Mouse (Mus musculus) hindbrain, embryonic 15.5 days (tissue): ENCODE measurements at regions not wholly inside any gene's neighbourhood (a gene's known extent, or its start where the extent isn't known, plus 50 kb on each side); places are given as distances from the start of the nearest gene placed in this dataset.

Experiments used
- ATAC-seq: fragments of 200-750 bp; cut with Nextera tagmentation; 2 replicates; pipeline ENCODE4 v1.8.0; 2017; ENCODE audit warnings: low read depth, moderate number of reproducible peaks, moderate TSS enrichment; ENCODE audit not compliant: low FRiP score
- H3K27ac ChIP-seq: fragments of 300-500 bp; sonication (generic); replicated peaks from 2 replicates; pipeline ENCODE4 v1.5.1; 2015; ENCODE audit warnings: mild to moderate bottlenecking, inconsistent platforms
- H3K27me3 ChIP-seq: fragments of 300-500 bp; sonication (generic); 2 replicates; pipeline ENCODE4 v1.6.1; 2015; ENCODE audit warnings: control low read depth, inconsistent platforms
- H3K36me3 ChIP-seq: fragments of 300-500 bp; sonication (generic); 2 replicates; pipeline ENCODE4 v1.6.1; 2015; ENCODE audit warnings: control low read depth, inconsistent platforms
- H3K4me1 ChIP-seq: fragments of 300-500 bp; sonication (generic); replicated peaks from 2 replicates; pipeline ENCODE4 v1.6.1; 2015; ENCODE audit warnings: control low read depth, inconsistent platforms
- H3K4me2 ChIP-seq: fragments of 300-500 bp; sonication (generic); 2 replicates; pipeline ENCODE4 v1.6.1; 2015; ENCODE audit warnings: moderate library complexity, mild to moderate bottlenecking, inconsistent platforms
- H3K4me3 ChIP-seq: fragments of 300-500 bp; sonication (generic); 2 replicates; pipeline ENCODE4 v1.5.1; 2015; ENCODE audit warnings: mild to moderate bottlenecking, inconsistent platforms
- H3K9ac ChIP-seq: fragments of 300-500 bp; sonication (generic); 2 replicates; pipeline ENCODE4 v1.6.1; 2015; ENCODE audit warnings: inconsistent platforms
- H3K9me3 ChIP-seq: fragments of 300-500 bp; sonication (generic); 2 replicates; pipeline ENCODE4 v1.6.1; 2016; ENCODE audit warnings: control low read depth, inconsistent platforms
- WGBS: fragments of 180-500 bp; shearing (Covaris S2); methylation state at CpG from one replicate; pipeline ENCODE4 v1.1.7; 2015; 5-methylcytosine and 5-hydroxymethylcytosine counted together

GRCm38 (mm10) chr11:25423186-25423585, 787.4 kb downstream of the 5730522E02Rik start:
- 96% methylated on average over 4 of the region's 4 CpGs for WGBS
- Histone ChIP-seq H3K4me2 (no peak overlapping the region), H3K36me3 (no peaks in the 10 kb centered on the region), H3K27me3 (no peaks in the 10 kb centered on the region), H3K9me3 (no peaks in the 10 kb centered on the region), H3K27ac (no peak overlapping the region), H3K4me1 (no peaks in the 10 kb centered on the region), H3K9ac (no peak overlapping the region), H3K4me3 (no peak overlapping the region)
- ATAC-seq: no peak

GRCm38 (mm10) chr11:25421486-25421885, 789.1 kb downstream of the 5730522E02Rik start:
- Histone ChIP-seq H3K9ac (no peak overlapping the region), H3K4me2 (no peak overlapping the region), H3K9me3 (no peaks in the 10 kb centered on the region), H3K36me3 (no peaks in the 10 kb centered on the region), H3K27me3 (no peaks in the 10 kb centered on the region), H3K4me3 (no peak overlapping the region), H3K27ac (no peak overlapping the region), H3K4me1 (no peaks in the 10 kb centered on the region)
- no peak for ATAC-seq

GRCm38 (mm10) chr11:25410403-25411090, 800.0 kb downstream of the 5730522E02Rik start:
- no peak overlapping the region for H3K4me2 ChIP-seq
- H3K4me1 ChIP-seq: no peaks in the 10 kb centered on the region
- no peak overlapping the region for H3K27ac ChIP-seq
- no peaks in the 10 kb centered on the region for H3K27me3 ChIP-seq
- no peak for ATAC-seq
- no peak overlapping the region for H3K9ac ChIP-seq
- no peaks in the 10 kb centered on the region for H3K36me3 ChIP-seq
- H3K4me3 ChIP-seq: no peak overlapping the region
- WGBS: 85% methylated on average over 4 of the region's 4 CpGs
- H3K9me3 ChIP-seq: no peaks in the 10 kb centered on the region

- H3K4me1 ChIP-seq: no peaks in the 10 kb centered on the region
- H3K27me3 ChIP-seq: no peaks in the 10 kb centered on the region
- no peaks in the 10 kb centered on the region for H3K36me3 ChIP-seq
- no peak for ATAC-seq
- no peak overlapping the region for H3K27ac ChIP-seq
- no peak overlapping the region for H3K4me3 ChIP-seq
- H3K9ac ChIP-seq: no peak overlapping the region
- WGBS: 81% methylated on average over 2 of the region's 2 CpGs
- H3K4me2 ChIP-seq: no peak overlapping the region
- H3K9me3 ChIP-seq: no peaks in the 10 kb centered on the region
Measured at GRCm38 (mm10) chr11:25391649-25392048, 818.9 kb downstream of the 5730522E02Rik start.

- 62% methylated on average over 2 of the region's 2 CpGs for WGBS
- no peak overlapping the region for H3K4me3 ChIP-seq
- ATAC-seq: no peak
Measured at GRCm38 (mm10) chr11:25367111-25367510, 843.5 kb downstream of the 5730522E02Rik start.

GRCm38 (mm10) chr11:25365433-25365832, 845.1 kb downstream of the 5730522E02Rik start:
- 0 out of 2 replicates have a peak, but pooled peaks cover 8% of the 10 kb centered on the region for H3K4me1 ChIP-seq
- H3K9me3 ChIP-seq: no peaks in the 10 kb centered on the region
- no peak overlapping the region for H3K9ac ChIP-seq
- H3K27ac ChIP-seq: no peak overlapping the region
- H3K27me3 ChIP-seq: no peaks in the 10 kb centered on the region
- no peak for ATAC-seq
- no peak overlapping the region for H3K4me3 ChIP-seq
- WGBS: 38% methylated on average over 6 of the region's 6 CpGs
- no peak overlapping the region for H3K4me2 ChIP-seq
- no peaks in the 10 kb centered on the region for H3K36me3 ChIP-seq

More at GRCm38 (mm10) chr11:25367111-25367510, 843.5 kb downstream of the 5730522E02Rik start:
- H3K4me1 ChIP-seq: 0 out of 2 replicates have a peak, but pooled peaks cover 8% of the 10 kb centered on the region
- H3K9ac ChIP-seq: no peak overlapping the region
- no peak overlapping the region for H3K4me2 ChIP-seq
- H3K27me3 ChIP-seq: no peaks in the 10 kb centered on the region
- no peaks in the 10 kb centered on the region for H3K9me3 ChIP-seq
- H3K27ac ChIP-seq: no peak overlapping the region
- H3K36me3 ChIP-seq: no peaks in the 10 kb centered on the region

- Histone ChIP-seq H3K9ac (no peak overlapping the region), H3K9me3 (no peaks in the 10 kb centered on the region), H3K36me3 (no peaks in the 10 kb centered on the region), H3K27me3 (no peaks in the 10 kb centered on the region), H3K27ac (no peak overlapping the region), H3K4me2 (no peak overlapping the region), H3K4me3 (no peak overlapping the region), H3K4me1 (peaks cover 21% of the 10 kb centered on the region)
- ATAC-seq: no peak
- 80% methylated on average over 1 of the region's 1 CpGs for WGBS
Measured at GRCm38 (mm10) chr11:25359723-25360122, 850.8 kb downstream of the 5730522E02Rik start.

- no peaks in the 10 kb centered on the region for H3K27me3 ChIP-seq
- ATAC-seq: no peak
- no peaks in the 10 kb centered on the region for H3K9me3 ChIP-seq
- peak overlapping the region; percentile 35 for H3K4me3 ChIP-seq
- H3K4me2 ChIP-seq: peak overlapping the region; percentile 72
- peaks cover 21% of the 10 kb centered on the region for H3K4me1 ChIP-seq
- H3K9ac ChIP-seq: peak overlapping the region; percentile 34; the same call in 1 of the 2 replicates
- WGBS: 9% methylated on average over 10 of the region's 10 CpGs
- peak overlapping the region; percentile 56 for H3K27ac ChIP-seq
- H3K36me3 ChIP-seq: no peaks in the 10 kb centered on the region
Measured at GRCm38 (mm10) chr11:25357717-25358411, 852.7 kb downstream of the 5730522E02Rik start.

- Histone ChIP-seq H3K27ac (peak overlapping the region; percentile 56), H3K4me2 (peak overlapping the region; percentile 72), H3K9me3 (no peaks in the 10 kb centered on the region), H3K36me3 (no peaks in the 10 kb centered on the region), H3K4me3 (peak overlapping the region; percentile 35), H3K9ac (peak overlapping the region; percentile 34), H3K27me3 (no peaks in the 10 kb centered on the region), H3K4me1 (peaks cover 21% of the 10 kb centered on the region)
- WGBS: 6% methylated on average over 19 of the region's 19 CpGs
- ATAC-seq: peak; percentile 80
Measured at GRCm38 (mm10) chr11:25356671-25357586, 853.6 kb downstream of the 5730522E02Rik start.

GRCm38 (mm10) chr11:25335667-25336066, 874.9 kb downstream of the 5730522E02Rik start:
- H3K4me2 ChIP-seq: no peak overlapping the region
- WGBS: 43% methylated on average over 2 of the region's 2 CpGs
- no peak for ATAC-seq
- H3K27me3 ChIP-seq: no peaks in the 10 kb centered on the region
- no peak overlapping the region for H3K4me3 ChIP-seq
- H3K4me1 ChIP-seq: no peaks in the 10 kb centered on the region
- H3K36me3 ChIP-seq: no peaks in the 10 kb centered on the region
- H3K27ac ChIP-seq: no peak overlapping the region
- no peaks in the 10 kb centered on the region for H3K9me3 ChIP-seq
- no peak overlapping the region for H3K9ac ChIP-seq

- Histone ChIP-seq H3K9ac (no peak overlapping the region), H3K4me1 (no peaks in the 10 kb centered on the region), H3K4me3 (no peak overlapping the region), H3K9me3 (no peaks in the 10 kb centered on the region), H3K27me3 (no peaks in the 10 kb centered on the region), H3K36me3 (no peaks in the 10 kb centered on the region), H3K4me2 (no peak overlapping the region), H3K27ac (no peak overlapping the region)
- no peak for ATAC-seq
- 74% methylated on average over 4 of the region's 4 CpGs for whole genome bisulfite sequencing
Measured at GRCm38 (mm10) chr11:25330696-25331095, 879.9 kb downstream of the 5730522E02Rik start.

GRCm38 (mm10) chr11:25322426-25322825, 888.1 kb downstream of the 5730522E02Rik start:
- no peak overlapping the region for H3K4me3 ChIP-seq
- H3K27ac ChIP-seq: no peak overlapping the region
- H3K9ac ChIP-seq: no peak overlapping the region
- no peak for ATAC-seq
- no peaks in the 10 kb centered on the region for H3K9me3 ChIP-seq
- no peak overlapping the region for H3K4me2 ChIP-seq
- H3K36me3 ChIP-seq: no peaks in the 10 kb centered on the region
- no peaks in the 10 kb centered on the region for H3K4me1 ChIP-seq
- H3K27me3 ChIP-seq: no peaks in the 10 kb centered on the region
